Mouse (Mus musculus) kidney, postnatal 10 days (tissue): ENCODE results near the gene Slfn8.
"Not testable (repeated sequence)": the region's sequence is repeated elsewhere in the genome, so short reads cannot be mapped to it uniquely, and the experiment has no call there.

Source experiments
- DNase-seq: peaks from one replicate; pipeline ENCODE4 v3.0.0; 2021; ENCODE audit warnings: mixed read lengths

The Slfn8 gene

DNA sequence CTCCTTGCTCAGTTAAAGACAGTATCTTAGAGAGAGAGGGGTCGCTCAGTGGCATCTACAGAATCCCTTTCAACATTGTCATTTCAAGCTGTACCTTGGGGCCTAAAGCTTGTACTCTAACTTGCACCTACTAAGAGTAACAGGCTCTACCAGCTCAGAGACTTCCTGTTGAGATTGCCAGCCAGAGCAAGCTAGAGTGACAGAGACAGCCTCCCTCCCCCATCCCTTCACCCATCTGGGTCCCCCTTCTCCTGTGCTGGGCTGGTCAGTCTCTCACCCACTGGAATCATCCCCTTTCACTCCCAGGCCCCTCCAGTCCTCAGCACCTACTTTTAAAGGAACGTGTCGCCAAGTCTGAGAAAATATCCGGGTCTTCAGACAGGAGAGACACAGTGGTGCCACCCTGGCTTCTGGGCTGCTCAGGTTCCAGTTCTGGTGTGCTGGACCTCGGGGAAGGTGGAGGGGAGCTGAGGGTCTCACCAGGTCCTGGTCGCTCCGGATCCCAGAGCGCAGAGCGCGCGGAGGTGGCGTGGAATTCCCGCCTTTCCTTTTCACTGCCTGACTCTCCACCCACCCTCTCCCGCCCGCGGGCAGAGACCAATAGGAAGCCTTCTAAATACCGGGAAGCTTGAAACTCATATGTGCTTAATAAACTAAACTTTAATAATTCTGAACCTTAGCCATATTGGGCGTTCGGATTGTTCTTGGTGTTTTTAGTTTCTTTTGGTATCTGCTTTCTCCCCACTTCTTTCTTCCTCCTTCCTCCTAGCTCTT lies 29.8 kb downstream of the Slfn8 start:
- peak; percentile 60 for DNase-seq

- DNase-seq: peak; percentile 35
These were observed 31.3 kb downstream of the Slfn8 start for GRCm38 (mm10) chr11:82989357-82989756.

DNA sequence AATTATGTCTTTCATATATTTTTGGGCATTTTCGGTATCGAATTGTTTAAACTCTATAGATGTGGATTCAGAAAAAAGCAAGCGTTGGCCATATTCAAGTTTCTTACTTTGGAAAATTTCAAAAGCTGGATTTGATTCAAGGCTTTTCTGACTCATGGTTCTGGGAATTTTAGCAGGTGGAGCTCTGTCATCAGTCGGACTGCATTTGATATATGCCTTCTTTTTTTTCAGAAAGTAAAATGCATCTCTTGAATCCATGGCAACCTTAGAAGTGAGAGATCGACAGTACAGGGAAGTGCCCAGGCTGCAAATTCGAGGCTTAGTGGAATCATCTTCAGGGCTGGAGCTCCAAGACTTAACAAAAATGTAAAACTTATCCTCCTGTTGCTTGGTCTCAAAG lies 33.0 kb downstream of the Slfn8 start:
- DNase-seq: no peak

DNA sequence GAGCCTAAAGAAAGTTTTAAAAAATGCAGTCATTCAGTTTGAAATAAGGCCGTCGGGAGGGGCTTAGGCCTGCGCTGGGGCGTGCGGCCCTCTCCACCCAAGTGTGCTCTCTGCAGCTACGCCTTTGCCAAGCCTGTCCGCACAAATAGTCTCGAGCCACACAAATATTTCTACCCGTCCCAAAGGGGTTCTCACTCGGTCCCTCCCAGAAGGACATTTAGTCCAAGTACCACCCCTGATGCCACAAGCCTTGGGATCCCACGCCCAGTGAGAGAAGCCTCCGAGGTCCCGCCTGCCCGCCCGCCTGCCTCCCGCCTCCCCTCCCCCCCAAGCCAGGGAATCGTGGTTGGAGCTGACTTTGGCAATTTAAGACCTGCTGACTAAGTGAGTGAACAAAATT lies 37.4 kb downstream of the Slfn8 start:
- DNase-seq: no peak

DNA sequence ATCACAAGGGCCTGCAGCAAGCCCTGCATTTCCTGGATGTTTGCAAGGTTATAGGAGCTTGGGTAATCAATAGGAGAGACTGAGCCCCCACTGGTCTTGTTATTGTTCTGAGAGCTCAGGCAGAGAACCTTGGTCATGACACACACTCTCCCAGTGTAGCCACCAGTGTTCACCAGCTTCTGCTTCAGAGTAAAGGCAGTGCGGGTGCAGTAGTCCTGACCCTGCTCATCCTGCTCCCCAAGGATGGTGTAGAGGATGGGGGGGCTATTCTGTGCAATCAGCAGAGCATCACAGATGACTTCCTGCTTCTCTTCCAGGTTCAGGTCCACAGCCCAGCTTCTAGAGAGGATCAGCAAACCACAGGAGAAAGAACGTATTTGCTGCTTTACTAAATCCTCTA lies 38.2 kb downstream of the Slfn8 start:
- not testable (repeated sequence) for DNase-seq

DNA sequence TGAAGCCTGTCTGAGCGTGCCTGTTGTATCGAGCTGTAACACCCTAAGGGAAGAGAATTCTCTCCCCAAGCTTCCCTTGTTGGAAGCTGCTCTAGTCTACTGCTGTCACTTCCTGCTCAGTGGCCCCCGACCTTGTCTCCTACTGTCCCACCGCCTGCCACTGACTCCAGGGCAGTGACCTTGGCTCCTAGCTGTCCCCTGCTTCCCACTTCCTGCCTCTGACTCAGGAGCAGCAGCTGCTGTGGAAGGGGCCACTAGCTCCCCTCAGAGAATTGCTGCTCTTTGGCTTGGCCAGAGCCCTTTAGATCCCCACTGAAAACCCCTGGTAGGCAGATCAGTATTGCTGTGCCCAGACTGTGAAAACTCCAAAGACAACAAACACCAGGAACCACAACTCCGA lies 46.7 kb downstream of the Slfn8 start:
- peak; percentile 72 for DNase-seq

- DNase-seq: no peak
These were observed 49.0 kb downstream of the Slfn8 start for GRCm38 (mm10) chr11:82971590-82971974.

- DNase-seq: peak; percentile 74
These were observed 49.7 kb downstream of the Slfn8 start for GRCm38 (mm10) chr11:82970712-82971589.

- DNase-seq: no peak
These were observed 58.4 kb downstream of the Slfn8 start for GRCm38 (mm10) chr11:82962215-82962614.

- DNase-seq: no peak
These were observed 58.9 kb downstream of the Slfn8 start for GRCm38 (mm10) chr11:82961743-82962142.

DNA sequence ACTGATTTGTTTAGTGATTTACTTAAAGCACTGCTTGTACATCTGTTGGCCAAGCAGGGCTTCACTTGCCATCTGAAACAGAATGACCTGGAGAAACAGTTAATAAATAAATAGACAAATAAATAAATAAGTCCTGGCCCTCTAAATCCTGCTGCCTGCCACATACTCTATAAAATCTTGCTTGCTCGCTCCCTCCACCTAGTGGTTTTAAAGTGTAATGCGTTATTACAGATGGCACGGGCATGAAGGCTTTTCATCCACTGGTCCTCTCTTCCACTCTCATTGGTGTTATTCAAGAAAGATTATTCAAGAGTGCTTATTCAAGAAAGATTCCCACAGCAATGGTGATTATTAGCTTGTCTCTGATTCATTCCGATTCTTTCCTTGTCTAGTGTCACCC lies 61.0 kb downstream of the Slfn8 start:
- peak; percentile 48 for DNase-seq

DNA sequence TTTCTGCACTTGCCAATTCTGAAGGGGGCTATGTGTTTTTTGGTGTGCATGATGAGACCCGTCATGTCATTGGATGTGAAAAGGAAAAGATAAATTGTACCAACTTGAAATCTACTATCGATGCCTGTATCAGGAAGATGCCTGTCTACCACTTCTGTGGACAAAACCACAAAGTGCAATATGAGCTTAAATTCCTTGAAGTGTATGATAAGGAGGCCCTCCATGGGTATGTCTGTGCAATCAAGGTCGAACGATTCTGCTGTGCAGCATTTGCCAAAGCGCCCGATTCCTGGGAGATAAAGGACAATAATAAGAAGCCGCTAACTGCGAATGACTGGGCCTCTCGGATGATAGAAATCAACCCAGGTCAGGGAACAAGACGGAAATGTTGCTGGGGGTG lies 63.7 kb downstream of the Slfn8 start:
- no peak for DNase-seq

- DNase-seq: no peak
These were observed 66.0 kb downstream of the Slfn8 start for GRCm38 (mm10) chr11:82954631-82955030.

DNA sequence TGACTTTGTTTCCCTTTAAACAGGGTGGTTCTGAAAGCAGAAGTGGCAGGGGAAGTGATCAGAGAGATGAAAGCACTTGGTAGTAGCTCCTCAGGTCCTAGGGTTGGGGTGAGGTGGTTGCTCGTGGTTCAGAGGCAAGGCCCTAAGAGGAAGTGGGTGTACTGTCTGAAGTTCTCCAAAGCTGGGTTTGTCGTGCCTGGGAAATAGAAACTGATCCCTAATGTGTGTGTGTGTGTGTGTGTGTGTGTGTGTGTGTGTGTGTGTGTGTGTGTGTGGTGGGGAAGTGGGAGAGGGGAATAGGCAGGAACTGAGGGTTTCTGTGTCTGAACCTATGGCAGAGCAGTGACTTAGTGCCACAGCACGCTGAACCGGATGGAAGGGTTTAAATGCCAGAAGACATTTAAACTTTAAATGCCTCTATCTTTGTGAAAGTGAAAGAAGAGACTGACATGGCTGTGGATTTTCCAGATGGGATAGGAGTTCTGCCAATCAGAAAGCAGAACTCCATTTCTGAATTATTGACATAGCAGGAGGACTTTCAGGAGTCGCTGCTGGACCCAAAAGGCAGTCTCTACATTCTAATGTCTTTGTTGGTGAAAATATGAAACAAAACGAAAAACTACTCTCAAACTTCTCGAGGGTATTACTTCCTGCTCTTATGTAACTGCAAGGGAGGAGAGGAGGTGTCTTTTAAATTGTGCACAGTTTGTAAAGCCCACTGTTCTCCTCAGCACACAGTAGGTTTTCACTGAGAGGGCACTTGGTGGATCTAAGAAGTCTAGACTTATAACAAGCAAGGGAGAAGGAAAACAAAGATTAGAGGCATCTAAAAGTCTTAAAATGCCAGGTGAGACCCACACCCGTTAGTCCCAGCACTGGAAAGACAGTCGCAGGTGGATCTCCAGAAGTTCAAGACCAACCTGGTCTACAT lies 67.7 kb downstream of the Slfn8 start:
- DNase-seq: peak; percentile 31
